Mouse (Mus musculus) lung, adult 2 months (tissue): ENCODE measurements around the gene Wdpcp. TPM values are rescaled to one million over a fixed set of nuclear protein-coding genes. Genes with fewer than 3 reads are reported as not detected.

Source experiments
- DNase-seq: peaks from one replicate; pipeline ENCODE4 v3.0.0; 2022
- H3K4me1 ChIP-seq: fragments of 200-500 bp; 2 replicates; pipeline ENCODE4 v1.6.1; 2011; ENCODE audit warnings: low read length; ENCODE audit not compliant: control insufficient read depth, insufficient read depth
- H3K4me3 ChIP-seq: fragments of 200-500 bp; replicated peaks from 2 replicates; pipeline ENCODE3; 2011; ENCODE audit warnings: low read depth, mild to moderate bottlenecking, control low read depth, low read length; ENCODE audit errors: extremely low read depth
- CTCF ChIP-seq: fragments of 200-500 bp; IDR thresholded peaks from 2 replicates; pipeline ENCODE4 v1.5.1; 2011; ENCODE audit warnings: mild to moderate bottlenecking, low read length, control low read depth; ENCODE audit not compliant: insufficient read depth
- POLR2A ChIP-seq: fragments of 200-500 bp; IDR thresholded peaks from 2 replicates; pipeline ENCODE4 v1.6.1; 2011; ENCODE audit warnings: low read depth, mild to moderate bottlenecking, control low read depth, low read length, borderline replicate concordance; ENCODE audit errors: extremely low read depth
- WGBS: fragments of 180-500 bp; shearing (Covaris S2); methylation state at CpG from one replicate; pipeline ENCODE4 v1.1.7; 2018; 5-methylcytosine and 5-hydroxymethylcytosine counted together
- polyA plus RNA-seq: library from polyadenylated mRNA; depleted of rRNA; stranded (reverse); fragments of >200 nt; gene quantifications from 2 replicates; pipeline ENCODE4 v1.2.3, GENCODE M21; 2012

Gene Wdpcp
- polyA plus RNA-seq, 1 experiment: 6.1 TPM

DNA sequence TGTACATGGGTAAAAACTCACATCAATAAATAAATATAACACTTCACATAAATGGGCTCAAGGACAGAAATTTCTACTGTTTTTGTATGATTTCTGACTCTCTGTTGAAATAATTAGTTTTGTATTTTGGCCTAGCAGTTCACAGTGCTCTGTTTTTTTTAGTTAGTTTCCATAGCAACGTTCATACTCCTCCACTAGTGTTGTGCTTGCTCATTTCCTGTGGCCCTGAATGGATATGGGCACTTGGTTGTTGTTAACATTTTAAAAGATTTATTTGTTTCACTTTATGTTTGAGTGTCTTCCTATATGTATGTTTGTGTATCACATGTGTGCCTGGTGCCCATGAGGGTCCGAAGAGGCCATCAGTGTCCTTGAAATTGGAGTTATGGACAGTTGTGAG lies 23.0 kb upstream of the Wdpcp start:
- Histone ChIP-seq H3K4me1 (no peaks in the 10 kb centered on the region; the same call in 1 of the 2 replicates), H3K4me3 (no peak overlapping the region)
- no peak for DNase-seq
- WGBS: 79% methylated on average over 2 of the region's 2 CpGs
- TF ChIP-seq POLR2A (no peak), CTCF (no peak)

- H3K4me1 ChIP-seq: no peaks in the 10 kb centered on the region; the same call in 1 of the 2 replicates
- H3K4me3 ChIP-seq: no peak overlapping the region
- no peak for TF ChIP-seq POLR2A
- TF ChIP-seq CTCF: no peak
- DNase-seq: no peak
- WGBS: 36% methylated on average over 4 of the region's 4 CpGs
Observed at GRCm38 (mm10) chr11:21549754-21550153, 22.3 kb upstream of the Wdpcp start.

- TF ChIP-seq POLR2A (no peak), CTCF (no peak)
- Histone ChIP-seq H3K4me1 (no peaks in the 10 kb centered on the region; the same call in 1 of the 2 replicates), H3K4me3 (no peak overlapping the region)
- no peak for DNase-seq
- 79% methylated on average over 12 of the region's 12 CpGs for WGBS
Observed at GRCm38 (mm10) chr11:21550222-21551173, 21.5 kb upstream of the Wdpcp start.

- Histone ChIP-seq H3K4me1 (no peaks in the 10 kb centered on the region; the same call in 1 of the 2 replicates), H3K4me3 (no peak overlapping the region)
- WGBS: 46% methylated on average over 3 of the region's 3 CpGs
- TF ChIP-seq POLR2A (no peak), CTCF (no peak)
- DNase-seq: no peak
Observed at GRCm38 (mm10) chr11:21552049-21552448, 20.0 kb upstream of the Wdpcp start.

- TF ChIP-seq POLR2A (no peak), CTCF (no peak)
- DNase-seq: no peak
- H3K4me1 ChIP-seq: no peaks in the 10 kb centered on the region
- no peak overlapping the region for H3K4me3 ChIP-seq
- 78% methylated on average over 11 of the region's 11 CpGs for WGBS
Observed at GRCm38 (mm10) chr11:21559727-21560126, 12.3 kb upstream of the Wdpcp start.

GRCm38 (mm10) chr11:21561347-21561746 lies 10.7 kb upstream of the Wdpcp start:
- TF ChIP-seq POLR2A: no peak
- no peak for TF ChIP-seq CTCF
- WGBS: 81% methylated on average over 5 of the region's 5 CpGs
- Histone ChIP-seq H3K4me1 (no peaks in the 10 kb centered on the region), H3K4me3 (no peak overlapping the region)
- DNase-seq: no peak

DNA sequence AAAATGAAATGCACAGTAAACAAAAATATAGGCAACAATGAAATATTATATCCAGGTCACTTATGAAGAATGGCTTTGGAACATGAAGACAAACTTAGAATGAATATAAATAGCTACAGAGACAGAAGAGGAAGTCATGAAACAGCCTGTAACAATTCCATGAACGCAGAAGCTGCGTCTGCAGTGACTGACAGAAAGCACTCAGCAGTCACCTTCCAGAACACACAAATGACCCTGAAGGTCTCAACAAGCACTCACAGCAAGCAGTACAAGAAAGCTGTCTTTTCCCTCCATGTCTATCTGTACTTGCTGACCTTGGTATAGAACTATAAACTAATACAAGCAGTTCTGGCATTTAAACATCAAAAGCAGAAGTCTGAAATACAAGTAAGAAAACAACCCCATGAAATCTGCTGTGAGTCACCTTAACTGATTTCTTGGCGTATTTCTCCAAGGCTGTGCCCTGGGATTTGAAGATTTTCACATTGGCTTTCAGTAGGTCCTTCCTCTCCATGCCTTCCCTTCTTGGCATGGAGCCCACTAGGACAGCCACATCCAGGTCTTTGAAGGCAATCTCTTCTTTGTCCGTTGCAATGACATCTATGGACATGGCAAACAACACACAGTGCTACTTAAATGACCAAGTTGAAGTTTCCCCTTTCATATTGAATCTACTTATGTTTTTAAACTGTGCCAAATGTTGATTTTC lies 8.3 kb upstream of the Wdpcp start:
- TF ChIP-seq CTCF (no peak), POLR2A (no peak)
- no peak for DNase-seq
- no peaks in the 10 kb centered on the region for H3K4me1 ChIP-seq
- H3K4me3 ChIP-seq: no peak overlapping the region
- 50% methylated on average over 4 of the region's 4 CpGs for WGBS

DNA sequence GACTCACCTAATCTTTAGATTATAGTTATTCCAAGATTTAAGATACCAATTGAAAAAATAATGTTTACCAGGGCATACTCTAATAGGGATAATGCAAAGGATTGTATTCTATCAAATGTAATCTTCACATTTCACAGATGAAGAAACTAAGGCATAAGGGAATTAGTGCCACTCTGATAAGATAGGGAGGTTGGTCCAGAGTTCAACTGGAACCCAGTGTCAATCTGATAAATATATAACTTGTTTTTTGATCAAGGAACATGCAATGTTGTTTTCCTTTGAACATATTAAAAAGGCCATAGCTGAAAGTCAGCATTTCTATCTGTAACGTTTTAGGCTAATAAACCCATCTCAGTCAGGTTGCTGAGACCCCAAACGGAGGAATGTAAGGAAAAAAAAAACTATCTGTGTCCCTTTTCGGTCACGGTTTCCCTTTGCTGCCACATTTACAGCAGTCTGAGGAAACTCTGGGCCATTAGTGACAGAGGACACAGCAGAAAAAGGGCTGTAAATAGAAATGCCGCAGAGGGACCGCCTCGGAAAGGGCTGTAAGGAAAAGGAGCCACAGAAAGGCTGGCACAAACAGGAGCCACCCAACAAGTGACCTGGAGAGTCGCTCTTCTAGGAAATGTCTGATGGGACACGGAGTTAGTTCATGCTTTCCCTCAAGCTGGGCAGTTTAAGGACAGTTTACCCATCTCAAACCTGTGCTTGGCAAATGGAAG lies 7.2 kb upstream of the Wdpcp start:
- WGBS: 89% methylated on average over 9 of the region's 9 CpGs
- no peak for DNase-seq
- peaks cover 2% of the 10 kb centered on the region; the same call in 1 of the 2 replicates for H3K4me1 ChIP-seq
- no peak for TF ChIP-seq POLR2A
- no peak for TF ChIP-seq CTCF
- no peak overlapping the region for H3K4me3 ChIP-seq

- TF ChIP-seq CTCF: no peak
- TF ChIP-seq POLR2A: no peak
- DNase-seq: no peak
- H3K4me3 ChIP-seq: no peak overlapping the region
- WGBS: 84% methylated on average over 6 of the region's 6 CpGs
- peaks cover 5% of the 10 kb centered on the region; the same call in 1 of the 2 replicates for H3K4me1 ChIP-seq
Observed at GRCm38 (mm10) chr11:21566934-21567333, 5.1 kb upstream of the Wdpcp start.

GRCm38 (mm10) chr11:21567733-21568132 lies 4.3 kb upstream of the Wdpcp start:
- TF ChIP-seq CTCF (no peak), POLR2A (no peak)
- 74% methylated on average over 1 of the region's 1 CpGs for WGBS
- no peak overlapping the region for H3K4me3 ChIP-seq

More at GRCm38 (mm10) chr11:21567733-21568132, 4.3 kb upstream of the Wdpcp start:
- no peak for DNase-seq
- H3K4me1 ChIP-seq: peaks cover 5% of the 10 kb centered on the region; the same call in 1 of the 2 replicates
